Mouse (Mus musculus) limb, embryonic 11.5 days (tissue): Measurements from ENCODE around the gene Cldn15. TPM values are rescaled to one million over a fixed set of nuclear protein-coding genes. Genes with fewer than 3 reads are reported as not detected.
A peak's percentile ranks its signal among the peaks of the same experiment; 100 is the strongest.

Experiments
- ATAC-seq: fragments of 200-750 bp; cut with Nextera tagmentation; 2 replicates; pipeline ENCODE4 v1.8.0; 2017; ENCODE audit warnings: low read depth; ENCODE audit not compliant: insufficient number of reproducible peaks, low FRiP score, low TSS enrichment
- DNase-seq: peaks from one replicate; pipeline ENCODE4 v3.0.0-alpha.2; 2015; ENCODE audit warnings: low spot score
- H3K27ac ChIP-seq: fragments of 300-500 bp; sonication (generic); replicated peaks from 2 replicates; pipeline ENCODE4 v1.5.1; 2014; ENCODE audit warnings: low read depth, mild to moderate bottlenecking, low read length
- H3K27me3 ChIP-seq: fragments of 300-500 bp; sonication (generic); 2 replicates; pipeline ENCODE4 v1.6.1; 2014; ENCODE audit warnings: mild to moderate bottlenecking, low read length, mixed read lengths; ENCODE audit not compliant: control insufficient read depth, insufficient read depth
- H3K36me3 ChIP-seq: fragments of 300-500 bp; sonication (generic); 2 replicates; pipeline ENCODE4 v1.6.1; 2014; ENCODE audit warnings: mild to moderate bottlenecking, low read length, moderate library complexity, mixed read lengths; ENCODE audit not compliant: control insufficient read depth, insufficient read depth
- H3K4me1 ChIP-seq: fragments of 300-500 bp; sonication (generic); 2 replicates; pipeline ENCODE4 v1.6.1; 2014; ENCODE audit warnings: low read length, mixed read lengths; ENCODE audit not compliant: control insufficient read depth, insufficient read depth
- H3K4me2 ChIP-seq: fragments of 300-500 bp; sonication (generic); 2 replicates; pipeline ENCODE4 v1.6.1; 2014; ENCODE audit warnings: low read depth, mild to moderate bottlenecking, moderate library complexity; ENCODE audit not compliant: severe bottlenecking
- H3K4me3 ChIP-seq: fragments of 300-500 bp; sonication (generic); 2 replicates; pipeline ENCODE4 v1.5.1; 2014; ENCODE audit warnings: low read depth, low read length
- H3K9ac ChIP-seq: fragments of 300-500 bp; sonication (generic); 2 replicates; pipeline ENCODE4 v1.6.1; 2014; ENCODE audit warnings: mild to moderate bottlenecking, low read length
- H3K9me3 ChIP-seq: fragments of 300-500 bp; sonication (generic); 2 replicates; pipeline ENCODE4 v1.6.1; 2016; ENCODE audit warnings: low read length; ENCODE audit not compliant: control insufficient read depth
- WGBS: fragments of 180-500 bp; shearing (Covaris S2); extraction: QIAGEN DNeasy Blood & Tissue Kit; methylation state at CpG from one replicate; pipeline ENCODE4 v1.1.7; 2014; 5-methylcytosine and 5-hydroxymethylcytosine counted together
- polyA plus RNA-seq: library from polyadenylated mRNA; unstranded; fragments of >200 nt; fragmentation: Nextera tagmentation; extraction: Ambion mirVana; gene quantifications from 2 replicates; pipeline ENCODE4 v1.2.1, GENCODE M21; 2014

Cldn15 gene
- polyA plus RNA-seq, 1 experiment from 2014 or later: 0.08 TPM

DNA sequence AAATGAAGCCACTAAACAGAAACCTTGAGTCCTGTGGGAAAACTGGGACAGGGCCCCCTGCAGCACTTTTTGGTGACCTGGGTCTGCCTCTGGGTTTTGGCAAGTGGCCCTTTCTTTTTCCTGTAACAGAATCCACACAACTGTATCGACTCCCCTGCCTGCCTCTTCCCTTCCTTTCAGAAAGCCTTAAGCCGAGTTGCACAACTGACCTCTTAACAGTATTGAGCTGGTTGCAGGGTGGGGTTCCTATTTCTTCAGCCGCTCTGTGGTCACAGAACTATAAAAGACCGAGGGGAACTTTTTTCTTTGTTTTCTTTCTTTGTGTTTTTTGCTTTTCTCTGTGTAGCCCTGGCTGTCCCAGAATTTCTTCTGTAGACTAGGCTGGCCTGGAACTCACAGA is 11.4 kb downstream of the Cldn15 start:
- Histone ChIP-seq H3K4me1 (no peaks in the 10 kb centered on the region), H3K4me2 (no peak overlapping the region), H3K9ac (no peak overlapping the region), H3K36me3 (no peaks in the 10 kb centered on the region), H3K27ac (no peak overlapping the region), H3K27me3 (no peaks in the 10 kb centered on the region), H3K4me3 (no peak overlapping the region), H3K9me3 (no peaks in the 10 kb centered on the region)
- DNase-seq: no peak
- 83% methylated on average over 4 of the region's 4 CpGs for WGBS
- ATAC-seq: no peak

GRCm38 (mm10) chr5:136979762-136980161 is 13.3 kb downstream of the Cldn15 start:
- Histone ChIP-seq H3K4me3 (no peak overlapping the region), H3K27ac (no peak overlapping the region), H3K36me3 (no peaks in the 10 kb centered on the region), H3K9ac (no peak overlapping the region), H3K9me3 (no peaks in the 10 kb centered on the region), H3K4me1 (no peaks in the 10 kb centered on the region), H3K27me3 (no peaks in the 10 kb centered on the region), H3K4me2 (no peak overlapping the region)
- ATAC-seq (no peak), DNase-seq (no peak)
- WGBS: 76% methylated on average over 2 of the region's 2 CpGs

DNA sequence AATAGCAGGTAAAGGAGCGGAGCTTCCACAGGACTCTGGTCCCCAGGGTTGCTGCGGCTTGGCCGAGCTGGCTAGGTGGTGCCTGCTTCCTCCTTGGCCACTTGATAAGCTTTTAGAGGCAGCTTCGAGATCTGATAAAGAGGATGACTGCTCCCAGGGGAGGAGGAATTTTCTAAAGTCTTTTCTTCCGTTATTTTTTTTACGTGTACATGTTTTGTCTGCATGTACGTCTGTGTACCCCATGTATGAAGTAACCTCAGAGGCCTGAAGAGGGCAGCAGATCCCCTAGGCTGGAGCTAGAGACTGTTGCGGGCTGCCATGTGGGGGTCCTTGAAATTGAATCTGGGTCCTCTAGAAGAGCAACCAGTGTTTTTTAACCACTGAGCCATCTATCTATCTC is 14.6 kb downstream of the Cldn15 start:
- Histone ChIP-seq H3K9me3 (no peaks in the 10 kb centered on the region), H3K4me1 (no peaks in the 10 kb centered on the region), H3K4me3 (no peak overlapping the region), H3K9ac (no peak overlapping the region), H3K27me3 (no peaks in the 10 kb centered on the region), H3K4me2 (no peak overlapping the region), H3K27ac (no peak overlapping the region), H3K36me3 (no peaks in the 10 kb centered on the region)
- 88% methylated on average over 8 of the region's 8 CpGs for WGBS
- no peak for ATAC-seq
- no peak for DNase-seq

- Histone ChIP-seq H3K27ac (no peak overlapping the region), H3K4me3 (no peak overlapping the region), H3K4me2 (no peak overlapping the region), H3K27me3 (no peaks in the 10 kb centered on the region), H3K36me3 (no peaks in the 10 kb centered on the region), H3K9ac (no peak overlapping the region), H3K4me1 (0 out of 2 replicates have a peak, but pooled peaks cover 3% of the 10 kb centered on the region), H3K9me3 (no peaks in the 10 kb centered on the region)
- peak; percentile 75 for DNase-seq
- no peak for ATAC-seq
- 51% methylated on average over 15 of the region's 16 CpGs for WGBS
These were observed 16.0 kb downstream of the Cldn15 start for GRCm38 (mm10) chr5:136982338-136982930.

DNA sequence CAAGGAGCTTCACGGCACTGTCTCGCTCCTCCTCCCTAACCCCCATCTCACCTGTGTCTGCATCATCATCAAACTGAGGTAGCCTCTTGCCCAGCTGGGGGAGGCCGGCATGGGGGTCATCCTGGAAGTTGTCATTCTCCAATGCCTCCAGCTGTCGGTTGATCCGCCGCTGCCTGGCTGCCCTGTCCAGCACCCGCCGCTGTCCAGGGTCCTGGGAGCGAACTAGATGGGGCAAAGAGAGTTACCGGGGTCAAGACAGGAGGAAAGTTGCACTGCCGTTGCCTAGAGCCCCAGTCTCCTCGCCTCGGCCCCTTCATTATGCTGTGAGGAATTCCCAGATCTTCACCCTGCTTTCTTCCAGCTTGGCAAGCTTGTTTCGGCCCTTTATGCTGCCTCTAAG is 18.4 kb downstream of the Cldn15 start:
- Histone ChIP-seq H3K27ac (no peak overlapping the region), H3K27me3 (no peaks in the 10 kb centered on the region), H3K4me1 (peaks cover 10% of the 10 kb centered on the region; the same call in 1 of the 2 replicates), H3K4me3 (no peak overlapping the region), H3K36me3 (peaks cover 2% of the 10 kb centered on the region; the same call in 1 of the 2 replicates), H3K9ac (no peak overlapping the region), H3K9me3 (no peaks in the 10 kb centered on the region), H3K4me2 (no peak overlapping the region)
- ATAC-seq (no peak), DNase-seq (peak; percentile 41)
- WGBS: 60% methylated on average over 14 of the region's 14 CpGs

- Histone ChIP-seq H3K4me2 (peak within 1 kb of the TSS; percentile 79), H3K9me3 (no peaks in the 10 kb centered on the region), H3K36me3 (peaks cover 17% of the 10 kb centered on the region), H3K4me3 (peak within 1 kb of the TSS; percentile 91), H3K27me3 (no peaks in the 10 kb centered on the region), H3K9ac (peak within 1 kb of the TSS; percentile 92), H3K27ac (peak within 1 kb of the TSS; percentile 97), H3K4me1 (peaks cover 10% of the 10 kb centered on the region; the same call in 1 of the 2 replicates)
- WGBS: under 1% methylated on average over 26 of the region's 26 CpGs
- peak; percentile 97 for DNase-seq
- ATAC-seq: peak; percentile 80
These were observed 20.3 kb downstream of the Cldn15 start, which contains the start of gene Plod3 for GRCm38 (mm10) chr5:136986695-136987137. Plod3 (plus strand) TSS chr5:136987019.

DNA sequence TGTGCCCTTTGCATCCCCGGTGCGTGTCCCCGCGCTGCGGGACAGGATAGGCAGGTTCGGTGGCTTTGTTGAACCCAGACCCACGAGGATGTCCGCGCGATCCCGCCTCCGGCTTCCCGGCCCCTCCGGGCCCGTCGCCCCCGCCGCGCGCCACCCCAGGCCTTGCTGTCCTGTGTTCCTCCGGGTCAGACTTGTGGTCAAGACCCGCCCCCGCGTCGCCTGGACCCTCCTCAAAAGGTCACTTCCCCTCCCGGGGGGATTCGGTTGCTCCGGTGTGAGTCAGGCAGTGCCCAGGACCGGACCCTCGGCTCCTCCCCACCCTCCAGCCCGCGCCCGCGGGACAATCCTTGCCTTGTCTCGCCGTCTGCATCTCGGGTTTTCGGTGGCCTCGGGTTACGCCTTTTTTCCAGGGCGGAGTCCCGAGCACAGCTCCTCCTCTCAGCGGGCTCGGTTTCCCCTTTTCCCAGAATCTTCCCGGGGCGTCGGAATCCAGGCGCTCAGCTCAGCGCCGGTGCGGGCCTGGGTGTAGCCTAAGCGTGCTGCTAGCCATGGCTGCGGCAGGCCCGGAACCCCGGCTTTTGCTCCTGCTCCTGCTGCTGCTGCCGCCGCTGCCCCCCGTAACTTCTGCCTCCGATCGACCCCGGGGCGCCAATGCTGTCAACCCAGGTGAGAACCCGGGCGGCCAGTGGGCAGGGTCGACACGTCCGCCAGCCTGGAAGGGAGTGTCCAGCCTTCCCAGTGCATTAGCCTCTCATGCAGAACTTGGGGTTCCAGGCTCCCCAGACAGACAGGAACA is 20.9 kb downstream of the Cldn15 start:
- under 1% methylated on average over 67 of the region's 67 CpGs for WGBS
- H3K4me2 ChIP-seq: peak overlapping the region; percentile 79
- peak overlapping the region; percentile 91 for H3K4me3 ChIP-seq
- H3K4me1 ChIP-seq: peaks cover 10% of the 10 kb centered on the region; the same call in 1 of the 2 replicates
- ATAC-seq: peak; percentile 41
- DNase-seq: peak; percentile 84
- H3K9ac ChIP-seq: peak overlapping the region; percentile 92
- H3K27ac ChIP-seq: peak overlapping the region; percentile 97
- peaks cover 22% of the 10 kb centered on the region for H3K36me3 ChIP-seq
- no peaks in the 10 kb centered on the region for H3K9me3 ChIP-seq
- H3K27me3 ChIP-seq: no peaks in the 10 kb centered on the region

DNA sequence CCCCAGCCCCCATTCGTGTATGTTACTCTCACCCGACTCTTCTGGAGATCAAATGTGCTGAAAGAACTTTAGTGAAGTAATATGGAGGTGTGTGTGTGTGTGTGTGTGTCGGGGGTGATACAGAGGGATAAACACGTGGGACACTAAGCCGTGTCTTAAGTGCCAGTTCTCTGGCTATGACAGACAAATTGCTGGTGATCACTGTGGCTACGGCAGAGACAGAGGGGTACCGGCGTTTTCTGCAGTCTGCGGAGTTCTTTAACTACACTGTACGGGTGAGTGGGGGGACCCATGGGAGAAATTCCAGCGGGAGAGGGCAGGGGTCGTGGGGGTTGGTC is 21.5 kb downstream of the Cldn15 start, which contains the start of gene Znhit1:
TSS of gene Znhit1 (minus strand) at position 88 of the 338 bp plus-strand sequence.
- ATAC-seq (no peak), DNase-seq (no peak)
- Histone ChIP-seq H3K27me3 (no peaks in the 10 kb centered on the region), H3K4me2 (peak within 1 kb of the TSS; percentile 79), H3K9me3 (no peaks in the 10 kb centered on the region), H3K27ac (peak within 1 kb of the TSS; percentile 97), H3K4me3 (peak within 1 kb of the TSS; percentile 91), H3K36me3 (peaks cover 22% of the 10 kb centered on the region), H3K4me1 (peaks cover 10% of the 10 kb centered on the region; the same call in 1 of the 2 replicates), H3K9ac (peak within 1 kb of the TSS; percentile 92)
- WGBS: 11% methylated on average over 12 of the region's 12 CpGs
